Mouse (Mus musculus): ENCODE measurements around the gene Hspa2. TPM values are rescaled to one million over a fixed set of nuclear protein-coding genes. Genes with fewer than 3 reads are reported as not detected.

Hspa2 gene
- total and polyA plus RNA-seq, 2 experiments from 2014 or later: 11.1 to 17.2 TPM

GRCm38 (mm10) chr12:76446201-76446600 lies 42.2 kb downstream of the Hspa2 start:
- Histone ChIP-seq H3K27ac (no peak overlapping the region), H3K9ac (replicated peaks; ENCODE audit: low read length) (no peak overlapping the region), H3K36me3 (ENCODE audit: insufficient read depth, low read length) (no peaks in the 10 kb centered on the region), H3K9me3 (ENCODE audit: low read length) (no peaks in the 10 kb centered on the region), H3K4me1 (ENCODE audit: insufficient read depth, low read length) (no peaks in the 10 kb centered on the region), H3K27me3 (ENCODE audit: insufficient read depth, low read length) (no peaks in the 10 kb centered on the region), H3K4me3 (ENCODE audit: low read length) (no peak overlapping the region), H3K4me2 (ENCODE audit: low read depth, low read length) (no peak overlapping the region)
- 73% methylated on average over 11 of the region's 11 CpGs for WGBS
- no peak for TF ChIP-seq CTCF (IDR thresholded peaks at IDR 0.05; ENCODE audit: low read depth)
- DNase-seq (ENCODE audit: low spot score): no peak
- no peak for ATAC-seq

- H3K27ac ChIP-seq: no peak overlapping the region
- H3K36me3 ChIP-seq (ENCODE audit: insufficient read depth, low read length): no peaks in the 10 kb centered on the region
- H3K27me3 ChIP-seq (ENCODE audit: insufficient read depth, low read length): no peaks in the 10 kb centered on the region
- no peak for TF ChIP-seq CTCF (IDR thresholded peaks at IDR 0.05; ENCODE audit: low read depth)
- H3K4me2 ChIP-seq (ENCODE audit: low read depth, low read length): no peak overlapping the region
- no peaks in the 10 kb centered on the region for H3K4me1 ChIP-seq (ENCODE audit: insufficient read depth, low read length)
- H3K9ac ChIP-seq (replicated peaks; ENCODE audit: low read length): no peak overlapping the region
- no peak for DNase-seq (ENCODE audit: low spot score)
- no peak for ATAC-seq
- no peak overlapping the region for H3K4me3 ChIP-seq (ENCODE audit: low read length)
- no peaks in the 10 kb centered on the region for H3K9me3 ChIP-seq (ENCODE audit: low read length)
- WGBS: 76% methylated on average over 6 of the region's 6 CpGs
Observed at GRCm38 (mm10) chr12:76448127-76448526, 44.2 kb downstream of the Hspa2 start.

- no peak overlapping the region for H3K4me2 ChIP-seq (ENCODE audit: low read depth, low read length)
- H3K4me3 ChIP-seq (ENCODE audit: low read length): no peak overlapping the region
- H3K36me3 ChIP-seq (ENCODE audit: insufficient read depth, low read length): no peaks in the 10 kb centered on the region
- TF ChIP-seq CTCF (IDR thresholded peaks at IDR 0.05; ENCODE audit: low read depth): no peak
- no peak overlapping the region for H3K27ac ChIP-seq
- H3K9ac ChIP-seq (replicated peaks; ENCODE audit: low read length): no peak overlapping the region
- H3K4me1 ChIP-seq (ENCODE audit: insufficient read depth, low read length): no peaks in the 10 kb centered on the region
- WGBS: 50% methylated on average over 2 of the region's 2 CpGs
- DNase-seq (ENCODE audit: low spot score): no peak
- H3K9me3 ChIP-seq (ENCODE audit: low read length): no peaks in the 10 kb centered on the region
- H3K27me3 ChIP-seq (ENCODE audit: insufficient read depth, low read length): no peaks in the 10 kb centered on the region
- no peak for ATAC-seq
Observed at GRCm38 (mm10) chr12:76452203-76452602, 48.2 kb downstream of the Hspa2 start.

Other genes starting within 250 kb of the Hspa2 start
- gene Esr2, start 226.9 kb upstream of the Hspa2 start, total RNA-seq (2014; rRNA removed): 0.29 and 0.31 TPM in 2 replicates
- 0.28 and 0.35 TPM in 2 replicates for gene Esr2, start 226.9 kb upstream of the Hspa2 start, polyA plus RNA-seq (2015; fragmentation: Nextera tagmentation; extraction: Ambion mirVana)
- not detected in 2 replicates for gene Tex21, start 157.4 kb upstream of the Hspa2 start, total RNA-seq (2014; rRNA removed)
- gene Tex21, start 157.4 kb upstream of the Hspa2 start, polyA plus RNA-seq (2015; fragmentation: Nextera tagmentation; extraction: Ambion mirVana): not detected in 2 replicates
- gene Mthfd1, start 148.9 kb upstream of the Hspa2 start, total RNA-seq (2014; rRNA removed): 30.9 and 31.3 TPM in 2 replicates
- gene Mthfd1, start 148.9 kb upstream of the Hspa2 start, polyA plus RNA-seq (2015; fragmentation: Nextera tagmentation; extraction: Ambion mirVana): 33.1 and 37.1 TPM in 2 replicates
- 13.1 and 15.0 TPM in 2 replicates for gene Akap5, start 79.3 kb upstream of the Hspa2 start, total RNA-seq (2014; rRNA removed)
- gene Akap5, start 79.3 kb upstream of the Hspa2 start, polyA plus RNA-seq (2015; fragmentation: Nextera tagmentation; extraction: Ambion mirVana): 11.8 and 12.5 TPM in 2 replicates
- 20.5 and 25.2 TPM in 2 replicates for gene Zbtb25, start 34.6 kb upstream of the Hspa2 start, total RNA-seq (2014; rRNA removed)
- gene Zbtb25, start 34.6 kb upstream of the Hspa2 start, polyA plus RNA-seq (2015; fragmentation: Nextera tagmentation; extraction: Ambion mirVana): 12.1 and 12.7 TPM in 2 replicates
- gene Zbtb1, start 33.9 kb upstream of the Hspa2 start, total RNA-seq (2014; rRNA removed): 3.3 and 3.6 TPM in 2 replicates
- 3.0 and 3.1 TPM in 2 replicates for gene Zbtb1, start 33.9 kb upstream of the Hspa2 start, polyA plus RNA-seq (2015; fragmentation: Nextera tagmentation; extraction: Ambion mirVana)
- 0.25 and 0.52 TPM in 2 replicates for gene Ppp1r36, start 13.4 kb downstream of the Hspa2 start, total RNA-seq (2014; rRNA removed)
- 2.7 and 2.8 TPM in 2 replicates for gene Ppp1r36, start 13.4 kb downstream of the Hspa2 start, polyA plus RNA-seq (2015; fragmentation: Nextera tagmentation; extraction: Ambion mirVana)
- 5.4 and 6.8 TPM in 2 replicates for gene Plekhg3, start 126.7 kb downstream of the Hspa2 start, total RNA-seq (2014; rRNA removed)
- gene Plekhg3, start 126.7 kb downstream of the Hspa2 start, polyA plus RNA-seq (2015; fragmentation: Nextera tagmentation; extraction: Ambion mirVana): 1.3 and 1.8 TPM in 2 replicates

All from hindbrain, postnatal 0 days (tissue).